Mouse (Mus musculus) cortical plate, adult 2 months (tissue): ENCODE measurements at regions not wholly inside any gene's neighbourhood (a gene's known extent, or its start where the extent isn't known, plus 50 kb on each side); places are given as distances from the start of the nearest gene placed in this dataset.

Experiments used
- H3K27ac ChIP-seq: fragments of 200-500 bp; 2 replicates; pipeline ENCODE4 v1.5.1; 2012; ENCODE audit warnings: low read length, control low read depth, inconsistent platforms; ENCODE audit not compliant: insufficient read depth
- H3K4me1 ChIP-seq: fragments of 200-500 bp; 2 replicates; pipeline ENCODE4 v1.6.1; 2011; ENCODE audit warnings: low read length; ENCODE audit not compliant: control insufficient read depth, insufficient read depth
- H3K4me3 ChIP-seq: fragments of 200-500 bp; 2 replicates; pipeline ENCODE4 v1.5.1; 2011; ENCODE audit warnings: mild to moderate bottlenecking, low read length, control low read depth; ENCODE audit not compliant: insufficient read depth
- CTCF ChIP-seq: fragments of 200-500 bp; IDR thresholded peaks from 2 replicates; pipeline ENCODE4 v1.5.1; 2011; ENCODE audit warnings: mild to moderate bottlenecking, control low read depth, low read length; ENCODE audit not compliant: insufficient read depth; ENCODE audit errors: extremely low read depth
- POLR2A ChIP-seq: fragments of 200-500 bp; IDR thresholded peaks from 2 replicates; pipeline ENCODE4 v1.6.1; 2011; ENCODE audit warnings: mild to moderate bottlenecking, low read length, control low read depth; ENCODE audit not compliant: insufficient read depth; ENCODE audit errors: extremely low read depth

GRCm38 (mm10) chr17:4834065-4834464 lies 160.1 kb upstream of the Arid1b start:
- Histone ChIP-seq H3K4me3 (no peak overlapping the region), H3K27ac (no peak overlapping the region), H3K4me1 (no peaks in the 10 kb centered on the region)
- no peak for TF ChIP-seq CTCF
- no peak for TF ChIP-seq POLR2A

- TF ChIP-seq POLR2A (no peak), CTCF (no peak)
- Histone ChIP-seq H3K27ac (no peak overlapping the region), H3K4me1 (no peaks in the 10 kb centered on the region), H3K4me3 (no peak overlapping the region)
Observed at GRCm38 (mm10) chr17:4834571-4834970, 159.6 kb upstream of the Arid1b start.

- H3K4me3 ChIP-seq, result no peak overlapping the region
- H3K4me1 ChIP-seq, result no peaks in the 10 kb centered on the region
- TF ChIP-seq CTCF (no peak), POLR2A (no peak)
- no peak overlapping the region for H3K27ac ChIP-seq
Observed at GRCm38 (mm10) chr17:4835065-4835705, 158.9 kb upstream of the Arid1b start.

DNA sequence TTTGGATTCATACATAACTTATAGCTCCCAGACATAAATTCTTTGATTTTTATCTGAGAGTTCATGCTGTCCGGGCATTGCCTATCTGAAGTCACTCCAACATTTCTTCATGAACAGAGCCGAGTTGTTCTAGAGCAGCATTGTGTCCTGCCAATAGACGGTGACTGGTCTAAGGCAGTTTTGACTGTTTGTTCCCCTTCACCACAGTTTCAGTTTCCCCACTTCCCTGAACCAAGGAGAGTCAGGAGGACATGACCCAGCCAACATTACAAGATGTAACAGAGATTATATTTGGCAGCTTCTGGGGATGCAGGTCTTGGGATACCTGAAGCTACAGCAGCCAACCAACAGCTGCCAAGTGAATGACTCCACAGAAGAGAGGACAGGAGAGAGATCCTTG lies 154.0 kb upstream of the Arid1b start:
- Histone ChIP-seq H3K27ac (no peak overlapping the region), H3K4me1 (no peaks in the 10 kb centered on the region), H3K4me3 (no peak overlapping the region)
- no peak for TF ChIP-seq CTCF
- TF ChIP-seq POLR2A, result no peak

DNA sequence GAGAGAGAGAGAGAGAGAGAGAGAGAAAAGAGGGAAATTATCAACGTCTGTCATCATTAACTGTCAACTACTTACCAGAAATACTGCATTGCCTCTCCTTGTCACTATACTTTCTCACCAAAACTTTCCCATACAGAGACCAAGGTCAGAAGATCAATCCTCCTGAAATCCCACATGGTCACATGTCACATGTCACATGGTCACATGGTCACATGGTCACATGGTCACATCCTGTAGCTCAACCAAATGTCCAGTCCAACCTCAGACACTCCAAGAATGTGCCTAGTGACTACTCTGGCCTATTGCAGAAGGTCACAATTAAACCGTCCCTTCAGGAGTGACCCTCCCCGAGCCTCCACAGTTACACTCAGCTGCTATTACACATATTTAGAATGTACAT lies 135.8 kb upstream of the Arid1b start:
- TF ChIP-seq POLR2A (no peak), CTCF (no peak)
- Histone ChIP-seq H3K4me3 (no peak overlapping the region), H3K4me1 (no peaks in the 10 kb centered on the region; the same call in 1 of the 2 replicates), H3K27ac (no peak overlapping the region)

GRCm38 (mm10) chr17:4864901-4865300 lies 129.2 kb upstream of the Arid1b start:
- H3K4me3 ChIP-seq, result no peak overlapping the region
- TF ChIP-seq POLR2A, result no peak
- TF ChIP-seq CTCF, result no peak
- H3K4me1 ChIP-seq, result peaks cover 5% of the 10 kb centered on the region; the same call in 1 of the 2 replicates
- no peak overlapping the region for H3K27ac ChIP-seq

GRCm38 (mm10) chr17:4865621-4866020 lies 128.5 kb upstream of the Arid1b start:
- no peak overlapping the region for H3K27ac ChIP-seq
- H3K4me3 ChIP-seq, result peak overlapping the region; percentile 3; the same call in 1 of the 2 replicates
- TF ChIP-seq POLR2A, result 0 out of 2 replicates have a peak, but pooled peaks have one; percentile 29
- no peak for TF ChIP-seq CTCF
- peaks cover 5% of the 10 kb centered on the region; the same call in 1 of the 2 replicates for H3K4me1 ChIP-seq

DNA sequence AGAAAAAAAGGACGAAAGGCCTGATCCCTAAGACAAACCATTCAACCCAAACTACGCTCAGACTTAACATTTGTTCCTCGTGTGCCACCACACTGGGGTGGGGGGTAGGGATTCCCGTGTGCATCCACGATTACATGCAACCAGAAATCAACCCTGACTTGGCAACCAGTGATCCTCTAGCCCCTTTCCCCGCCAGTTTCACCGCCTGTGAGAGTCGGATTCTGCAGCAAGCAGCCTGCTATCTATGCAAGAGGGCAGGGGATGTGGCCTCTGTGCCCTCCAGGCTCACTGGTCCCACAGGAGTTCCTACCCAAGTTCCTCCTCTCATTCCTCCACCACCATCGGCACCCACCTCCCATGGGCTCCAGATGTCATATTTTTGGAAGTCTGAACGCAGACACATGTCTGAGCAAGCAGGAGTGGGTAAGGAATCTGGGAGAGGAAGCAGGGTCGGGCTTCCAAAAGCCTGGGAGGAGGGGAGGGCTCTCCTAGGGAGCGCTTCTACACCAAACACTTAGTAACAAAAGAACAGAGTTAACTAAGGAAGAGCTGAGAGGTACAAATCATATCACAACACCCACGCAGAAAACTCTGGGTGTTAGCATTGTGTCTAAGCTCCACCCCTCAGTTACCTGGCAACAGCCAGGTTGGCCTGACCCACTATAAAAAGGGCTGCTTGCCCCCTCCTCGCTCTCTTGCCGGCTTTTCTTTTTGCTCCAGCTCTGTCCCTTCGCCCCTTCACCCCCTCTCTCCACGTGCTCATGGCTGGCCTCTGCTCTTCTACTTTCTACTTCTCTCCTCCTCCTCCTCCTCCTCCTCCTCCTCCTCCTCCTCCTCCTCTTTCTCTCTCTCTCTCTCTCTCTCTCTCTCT lies 127.9 kb upstream of the Arid1b start:
- H3K27ac ChIP-seq, result no peak overlapping the region
- H3K4me1 ChIP-seq, result peaks cover 5% of the 10 kb centered on the region; the same call in 1 of the 2 replicates
- TF ChIP-seq POLR2A (no peak), CTCF (no peak)
- H3K4me3 ChIP-seq, result 0 out of 2 replicates have a peak overlapping the region, but pooled peaks have one; percentile 3

DNA sequence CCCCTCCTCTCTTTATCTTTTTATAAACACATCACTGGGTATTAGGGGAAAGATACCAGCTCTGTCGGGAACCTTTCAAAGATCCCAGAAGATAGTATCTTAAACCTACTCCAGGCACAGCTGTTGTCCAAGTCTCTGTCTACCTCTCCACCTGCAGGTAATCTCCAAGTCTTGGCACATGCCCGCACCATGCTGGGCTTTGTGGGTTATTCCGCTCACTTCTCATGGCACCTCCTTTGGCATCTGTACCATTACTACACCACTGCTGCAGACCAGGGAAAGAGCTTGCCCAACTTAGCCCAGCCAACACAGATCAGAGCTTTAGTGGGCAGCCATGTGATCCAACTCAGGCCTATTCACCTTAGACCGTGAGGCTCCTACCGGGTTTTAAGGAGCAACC lies 127.0 kb upstream of the Arid1b start:
- TF ChIP-seq POLR2A, result no peak
- no peak for TF ChIP-seq CTCF

DNA sequence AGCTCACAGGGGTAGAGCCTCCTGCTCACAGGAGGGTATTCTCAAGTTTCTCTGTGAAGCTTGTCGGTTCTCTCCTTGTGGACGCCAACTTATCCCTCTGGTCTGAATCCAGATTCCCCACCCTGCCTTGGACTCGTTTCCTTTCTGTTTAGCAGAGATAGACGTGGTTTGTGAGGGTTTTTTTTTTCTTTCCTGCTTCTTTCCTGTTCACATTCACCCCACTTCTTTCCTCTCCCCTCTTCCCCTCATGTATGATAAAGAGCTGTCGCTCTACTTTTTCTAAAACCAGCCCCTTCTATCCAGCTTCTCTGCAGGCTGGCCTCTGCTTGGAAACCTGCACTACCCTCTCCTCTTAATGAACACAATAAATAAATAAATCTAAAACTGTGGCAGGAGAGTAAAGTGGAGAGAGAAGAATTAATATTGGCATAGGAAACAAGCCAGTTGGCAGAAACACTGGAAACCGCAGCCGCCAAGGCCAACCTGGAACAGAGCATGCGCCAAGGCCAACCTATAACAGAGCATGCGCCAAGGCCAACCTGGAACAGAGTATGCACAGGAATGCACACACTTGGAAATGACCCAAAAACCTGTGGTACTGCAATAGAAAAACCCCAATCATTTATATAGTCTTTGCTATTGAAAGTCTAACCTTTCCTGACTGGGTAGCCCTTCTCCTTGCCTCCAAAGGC lies 126.2 kb upstream of the Arid1b start:
- no peak overlapping the region for H3K27ac ChIP-seq
- H3K4me1 ChIP-seq, result peaks cover 5% of the 10 kb centered on the region; the same call in 1 of the 2 replicates
- TF ChIP-seq CTCF (no peak), POLR2A (no peak)
- H3K4me3 ChIP-seq, result no peak overlapping the region

More for the DNA sequence above, 127.0 kb upstream of the Arid1b start:
- Histone ChIP-seq H3K27ac (no peak overlapping the region), H3K4me3 (no peak overlapping the region), H3K4me1 (peaks cover 5% of the 10 kb centered on the region; the same call in 1 of the 2 replicates)
